Mouse (Mus musculus) ES-E14 (cell line): ENCODE measurements around the gene Zfp831. TPM values are rescaled to one million over a fixed set of nuclear protein-coding genes. Genes with fewer than 3 reads are reported as not detected.
A peak's percentile ranks its signal among the peaks of the same experiment; 100 is the strongest.

Experiments used
- DNase-seq: peaks from one replicate; pipeline ENCODE4 v3.0.0-alpha.2; 2013; ENCODE audit warnings: low read depth, low spot score
- H3K27ac ChIP-seq: 2 replicates; pipeline ENCODE4 v1.5.1; 2012; ENCODE audit warnings: low read depth, mild to moderate bottlenecking, low read length, moderate library complexity, mixed read lengths; ENCODE audit not compliant: poor library complexity, insufficient read depth, severe bottlenecking
- H3K36me3 ChIP-seq: 2 replicates; pipeline ENCODE4 v1.6.1; 2012; ENCODE audit warnings: mild to moderate bottlenecking, low read length, moderate library complexity, mixed read lengths; ENCODE audit not compliant: control insufficient read depth, poor library complexity, insufficient read depth, severe bottlenecking
- H3K4me1 ChIP-seq, 2 experiments: fragments of 150-350 bp in 1 of 2; sonication (generic) in 1 of 2; 2 replicates each; pipeline ENCODE4 v1.6.1; 2012; ENCODE audit warnings: low read length in 2 of 2, mild to moderate bottlenecking in 1 of 2, mixed read lengths in 1 of 2; ENCODE audit not compliant: control insufficient read depth in 2 of 2, insufficient read depth in 2 of 2, poor library complexity in 1 of 2
- H3K4me3 ChIP-seq, 2 experiments: fragments of 150-350 bp in 1 of 2; sonication (generic) in 1 of 2; 2 replicates each; pipeline ENCODE4 v1.5.1; 2012; ENCODE audit warnings: low read length in 2 of 2, low read depth in 1 of 2, mild to moderate bottlenecking in 1 of 2, mixed read lengths in 1 of 2; ENCODE audit not compliant: insufficient read depth in 1 of 2, poor library complexity in 1 of 2, severe bottlenecking in 1 of 2
- H3K9ac ChIP-seq: 2 replicates; pipeline ENCODE4 v1.6.1; 2012; ENCODE audit warnings: low read depth, mild to moderate bottlenecking, low read length, mixed read lengths; ENCODE audit not compliant: poor library complexity, insufficient read depth, severe bottlenecking
- H3K9me3 ChIP-seq: fragments of 150-350 bp; sonication (generic); 2 replicates; pipeline ENCODE4 v1.6.1; 2012; ENCODE audit warnings: low read depth, mild to moderate bottlenecking, low read length; ENCODE audit not compliant: control insufficient read depth, insufficient read depth
- CHD2 ChIP-seq: IDR thresholded peaks from 2 replicates; pipeline ENCODE4 v1.6.1; 2014; ENCODE audit warnings: mild to moderate bottlenecking, low read depth, low read length, inconsistent platforms
- HCFC1 ChIP-seq: IDR thresholded peaks from 2 replicates; pipeline ENCODE4 v1.6.1; 2012; ENCODE audit warnings: low read length, inconsistent platforms, borderline replicate concordance; ENCODE audit not compliant: insufficient read depth
- MAFK ChIP-seq: IDR thresholded peaks from 2 replicates; pipeline ENCODE4 v1.6.1; 2014; ENCODE audit warnings: mild to moderate bottlenecking, low read depth, low read length, inconsistent platforms; ENCODE audit not compliant: insufficient read depth
- ZC3H11A ChIP-seq: IDR thresholded peaks from 2 replicates; pipeline ENCODE4 v1.6.1; 2012; ENCODE audit warnings: low read depth, mild to moderate bottlenecking, inconsistent platforms, low read length, borderline replicate concordance
- ZNF384 ChIP-seq: IDR thresholded peaks from 2 replicates; pipeline ENCODE4 v1.6.1; 2012; ENCODE audit warnings: low read depth, low read length, inconsistent platforms
- in situ Hi-C, 2 experiments: fragments of 600-800 bp; cut with MboI; formaldehyde crosslinking; loops; one replicate each; pipeline ENCODE4 v1.15.1; 2025; ENCODE audit warnings: low sequenced_read_pairs in 2 of 2, inconsistent platforms in 1 of 2; ENCODE audit not compliant: unreplicated experiment in 2 of 2
- total RNA-seq: library from RNA; depleted of rRNA; stranded (reverse); fragments of 300-350 nt; gene quantifications from 2 replicates; pipeline ENCODE4 v1.2.3, GENCODE M21; 2012

The Zfp831 gene
- total RNA-seq, 1 experiment = not detected

DNA sequence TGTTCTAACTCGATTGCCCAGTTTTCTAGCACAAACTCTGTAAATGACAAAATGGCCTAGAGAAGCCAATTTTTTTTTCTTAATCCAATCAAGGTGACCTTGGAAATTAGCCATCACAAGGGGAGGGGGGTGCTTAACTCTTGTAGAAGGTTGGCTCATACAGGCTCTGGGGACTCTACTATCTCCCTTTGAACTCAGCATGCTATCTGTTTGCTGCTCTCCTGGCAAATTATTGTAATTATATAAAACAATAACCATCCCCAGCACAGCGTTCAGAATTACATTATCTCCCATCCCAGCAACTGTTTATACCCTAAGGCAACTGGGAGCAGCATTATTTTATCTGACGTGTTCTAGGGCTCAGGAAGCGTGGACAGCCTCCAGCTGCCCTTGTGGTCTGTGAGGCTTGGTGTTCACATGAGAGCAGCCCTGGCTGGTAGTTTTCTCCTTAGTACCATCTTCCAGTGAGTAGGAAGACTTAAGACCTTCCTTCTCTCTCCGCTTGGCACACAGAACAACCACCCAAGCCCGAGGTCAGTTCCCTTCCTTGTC is 14.0 kb upstream of the Zfp831 start:
- Histone ChIP-seq H3K27ac (no peak overlapping the region), H3K36me3 (no peaks in the 10 kb centered on the region), H3K4me1 (no peaks in the 10 kb centered on the region), H3K4me3 (no peak overlapping the region), H3K9ac (no peak overlapping the region), H3K9me3 (no peaks in the 10 kb centered on the region)
- TF ChIP-seq MAFK (no peak), CHD2 (no peak), ZC3H11A (no peak), HCFC1 (no peak), ZNF384 (no peak)
- DNase-seq = no peak
- in situ Hi-C loops = no loop called here

DNA sequence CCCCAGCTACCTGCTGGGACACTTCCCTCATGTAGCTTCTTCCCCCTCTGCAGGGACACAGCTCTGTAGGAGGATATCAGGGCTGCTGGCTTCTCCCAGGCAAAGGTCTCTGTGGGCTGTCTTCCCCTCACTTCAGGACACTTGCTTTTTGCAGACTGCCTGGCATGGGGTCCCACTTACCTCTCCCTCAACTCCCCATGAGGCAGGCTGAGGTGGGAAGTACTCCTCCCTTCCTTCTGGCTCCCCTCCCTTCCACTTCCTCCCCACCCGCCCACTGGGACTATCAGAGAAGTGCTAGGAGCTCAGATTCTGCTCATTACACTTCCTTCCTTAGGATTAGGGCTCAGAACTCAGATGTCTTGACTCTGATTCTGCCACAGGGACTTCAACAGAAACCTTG is 6.6 kb upstream of the Zfp831 start:
- in situ Hi-C loops = no loop called here
- Histone ChIP-seq H3K4me1 (no peaks in the 10 kb centered on the region), H3K9me3 (no peaks in the 10 kb centered on the region), H3K27ac (no peak overlapping the region), H3K9ac (no peak overlapping the region), H3K4me3 (no peak overlapping the region), H3K36me3 (no peaks in the 10 kb centered on the region)
- no peak for TF ChIP-seq ZNF384
- TF ChIP-seq CHD2 = no peak
- no peak for TF ChIP-seq ZC3H11A
- no peak for TF ChIP-seq MAFK
- no peak for DNase-seq

DNA sequence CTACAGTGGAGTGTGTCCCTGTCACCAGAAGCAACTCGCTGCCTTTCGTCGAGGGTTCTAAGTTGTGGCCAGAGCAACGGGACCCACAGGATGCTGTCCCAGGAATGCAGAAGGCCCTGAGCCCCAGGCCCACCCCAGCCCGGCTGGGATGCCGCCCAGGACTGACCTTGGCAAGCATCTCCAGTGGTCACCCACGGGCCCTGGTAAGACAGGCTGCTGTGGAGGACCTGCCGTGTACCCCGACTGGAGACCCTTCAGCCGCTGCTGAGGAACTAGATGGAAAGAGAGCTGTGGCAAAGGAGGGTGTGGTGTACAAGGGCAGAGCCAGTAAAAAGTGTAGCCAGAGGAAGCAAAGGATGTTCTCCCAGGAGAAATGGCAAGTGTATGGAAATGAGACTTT is 1.6 kb downstream of the Zfp831 start:
- Histone ChIP-seq H3K4me1 (peaks cover 0 to 3% of the 10 kb centered on the region in 2 experiments; a peak in 1 of 4 replicates), H3K36me3 (no peaks in the 10 kb centered on the region), H3K9me3 (no peaks in the 10 kb centered on the region), H3K4me3 (peak overlapping the region in 1 of 2 experiments; percentile 48; a peak in 1 of 4 replicates), H3K9ac (no peak overlapping the region), H3K27ac (no peak overlapping the region)
- in situ Hi-C loops = no loop called here
- no peak for DNase-seq
- TF ChIP-seq ZNF384 (no peak), HCFC1 (no peak), ZC3H11A (no peak), CHD2 (no peak), MAFK (no peak)

DNA sequence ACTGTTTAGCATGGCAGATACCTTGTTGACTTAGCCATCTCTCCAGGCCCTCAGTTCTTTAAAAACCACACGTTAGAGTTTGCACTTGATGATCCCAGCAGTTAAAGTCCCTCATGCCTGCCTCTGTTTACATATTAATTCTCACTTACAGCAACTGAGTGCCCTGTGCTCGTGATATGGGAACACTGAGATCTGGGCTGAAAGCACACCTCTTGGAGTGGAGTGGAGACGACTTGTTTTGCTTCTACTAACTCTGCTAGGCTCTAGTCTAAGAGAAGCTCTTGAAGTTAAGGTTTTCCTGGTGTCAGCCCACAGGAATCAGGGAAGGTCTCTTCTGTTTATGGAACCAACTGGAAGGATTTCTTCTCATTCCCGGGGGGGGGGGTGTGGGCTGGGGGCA is 9.5 kb downstream of the Zfp831 start:
- TF ChIP-seq ZC3H11A (no peak), MAFK (no peak), CHD2 (no peak), HCFC1 (no peak), ZNF384 (no peak)
- Histone ChIP-seq H3K4me3 (no peak overlapping the region), H3K36me3 (no peaks in the 10 kb centered on the region), H3K27ac (no peak overlapping the region), H3K4me1 (no peaks in the 10 kb centered on the region), H3K9me3 (no peaks in the 10 kb centered on the region), H3K9ac (no peak overlapping the region)
- in situ Hi-C loops = loop anchor here in 1 of 2 experiments (25.0 kb wide), 1 partner anchor 341 kb away; no protein-coding TSS in a partner anchor
- DNase-seq = no peak

DNA sequence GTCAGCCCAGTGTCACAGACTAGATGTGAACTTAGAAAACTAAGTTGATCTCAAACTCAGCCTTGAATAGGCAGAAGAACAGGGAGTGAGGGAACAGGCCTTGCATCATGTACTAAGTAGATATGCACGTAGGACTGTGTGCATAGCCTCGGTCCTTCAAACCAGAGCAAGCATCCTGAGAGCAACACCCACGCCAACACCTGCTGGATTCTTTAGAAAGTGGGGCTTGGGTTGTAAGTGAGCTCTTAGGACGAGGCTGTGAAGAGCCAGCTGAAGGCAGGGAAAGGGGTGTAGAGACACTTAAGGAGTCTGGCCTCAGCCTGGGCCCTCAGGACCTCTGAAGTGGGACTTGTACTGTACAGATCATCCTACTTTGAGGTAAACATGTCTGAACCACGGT is 12.0 kb downstream of the Zfp831 start:
- in situ Hi-C loops = loop anchor here (5.0 to 25.0 kb wide), 2 partner anchors 338 to 343 kb away; no protein-coding TSS in a partner anchor
- TF ChIP-seq HCFC1 (no peak), MAFK (no peak), CHD2 (no peak), ZNF384 (no peak), ZC3H11A (no peak)
- no peak overlapping the region for H3K4me3 ChIP-seq
- no peak overlapping the region for H3K27ac ChIP-seq
- H3K4me1 ChIP-seq = no peaks in the 10 kb centered on the region
- H3K36me3 ChIP-seq = no peaks in the 10 kb centered on the region
- no peaks in the 10 kb centered on the region for H3K9me3 ChIP-seq
- no peak overlapping the region for H3K9ac ChIP-seq
- DNase-seq = no peak
